Mouse (Mus musculus): ENCODE data around the gene Plk2.

The Plk2 gene

GRCm38 (mm10) chr13:110394291-110395178 lies at the start of gene Plk2:
TSS of gene Plk2 (plus strand) at chr13:110395046.
- in situ Hi-C loops (cut with MboI, MseI): loop anchor here (5.0 kb wide), 3 partner anchors 573 to 1018 kb away; no protein-coding TSS in a partner anchor

GRCm38 (mm10) chr13:110346707-110347106 lies 48.1 kb upstream of the Plk2 start:
- in situ Hi-C loops (cut with MboI, MseI): no loop called here

- in situ Hi-C loops (cut with MboI, MseI): loop anchor here (25.0 kb wide), 1 partner anchor 414 kb away; no protein-coding TSS in a partner anchor
Observed at GRCm38 (mm10) chr13:110351051-110351450, 43.8 kb upstream of the Plk2 start.

- in situ Hi-C loops (cut with MboI, MseI): loop anchor here (25.0 kb wide), 1 partner anchor 420 kb away; no protein-coding TSS in a partner anchor
Observed at GRCm38 (mm10) chr13:110356941-110357340, 37.9 kb upstream of the Plk2 start, which contains the start of gene Gapt. TSS of gene Gapt (minus strand) at chr13:110357199.

GRCm38 (mm10) chr13:110363722-110364121 lies 31.1 kb upstream of the Plk2 start:
- in situ Hi-C loops (cut with MboI, MseI): loop anchor here (25.0 kb wide), 1 partner anchor 426 kb away; no protein-coding TSS in a partner anchor

- in situ Hi-C loops (cut with MboI, MseI): loop anchor here (5.0 to 25.0 kb wide), 2 partner anchors 304 to 429 kb away; no protein-coding TSS in a partner anchor
Observed at GRCm38 (mm10) chr13:110366477-110366876, 28.4 kb upstream of the Plk2 start.

- in situ Hi-C loops (cut with MboI, MseI): loop anchor here (5.0 to 25.0 kb wide), 2 partner anchors 306 to 431 kb away; no protein-coding TSS in a partner anchor
Observed at GRCm38 (mm10) chr13:110367961-110368555, 26.8 kb upstream of the Plk2 start.

- in situ Hi-C loops (cut with MboI, MseI): loop anchor here (5.0 to 25.0 kb wide), 2 partner anchors 306 to 431 kb away; no protein-coding TSS in a partner anchor
Observed at GRCm38 (mm10) chr13:110368556-110369040, 26.2 kb upstream of the Plk2 start.

GRCm38 (mm10) chr13:110369673-110370072 lies 25.2 kb upstream of the Plk2 start:
- in situ Hi-C loops (cut with MboI, MseI): loop anchor here (5.0 to 25.0 kb wide), 2 partner anchors 307 to 432 kb away; no protein-coding TSS in a partner anchor

- in situ Hi-C loops (cut with MboI, MseI): no loop called here
Observed at GRCm38 (mm10) chr13:110382447-110382901, 12.4 kb upstream of the Plk2 start.

- in situ Hi-C loops (cut with MboI, MseI): no loop called here
Observed at GRCm38 (mm10) chr13:110384514-110384913, 10.3 kb upstream of the Plk2 start.

GRCm38 (mm10) chr13:110392210-110392609 lies 2.6 kb upstream of the Plk2 start:
- in situ Hi-C loops (cut with MboI, MseI): loop anchor here (5.0 kb wide), 2 partner anchors 845 to 1020 kb away; no protein-coding TSS in a partner anchor

GRCm38 (mm10) chr13:110392631-110393030 lies 2.2 kb upstream of the Plk2 start:
- in situ Hi-C loops (cut with MboI, MseI): loop anchor here (5.0 kb wide), 2 partner anchors 845 to 1020 kb away; no protein-coding TSS in a partner anchor

- in situ Hi-C loops (cut with MboI, MseI): loop anchor here (5.0 kb wide), 1 partner anchor 572 kb away; no protein-coding TSS in a partner anchor
Observed at GRCm38 (mm10) chr13:110395179-110395794, 441 bp downstream of the Plk2 start.

GRCm38 (mm10) chr13:110395916-110396685 lies 1.3 kb downstream of the Plk2 start:
- in situ Hi-C loops (cut with MboI, MseI): loop anchor here (5.0 kb wide), 1 partner anchor 571 kb away; no protein-coding TSS in a partner anchor

- in situ Hi-C loops (cut with MboI, MseI): loop anchor here (5.0 kb wide), 1 partner anchor 570 kb away; no protein-coding TSS in a partner anchor
Observed at GRCm38 (mm10) chr13:110397750-110398149, 2.9 kb downstream of the Plk2 start.

GRCm38 (mm10) chr13:110398513-110399270 lies 3.8 kb downstream of the Plk2 start:
- in situ Hi-C loops (cut with MboI, MseI): loop anchor here (5.0 kb wide), 1 partner anchor 569 kb away; no protein-coding TSS in a partner anchor

- in situ Hi-C loops (cut with MboI, MseI): no loop called here
Observed at GRCm38 (mm10) chr13:110401443-110401842, 6.6 kb downstream of the Plk2 start.

- in situ Hi-C loops (cut with MboI, MseI): no loop called here
Observed at GRCm38 (mm10) chr13:110401877-110402276, 7.0 kb downstream of the Plk2 start.
